Mouse (Mus musculus) T-helper 17 cell (primary cell): ENCODE measurements at regions not wholly inside any gene's neighbourhood (a gene's known extent, or its start where the extent isn't known, plus 50 kb on each side); places are given as distances from the start of the nearest gene placed in this dataset.

ENCODE experiments used
- in situ Hi-C, 2 experiments: fragments of 300-600 bp; cut with MboI, MseI; formaldehyde crosslinking; loops; 1 replicate in 1 of 2; 2 replicates in 1 of 2; pipeline ENCODE4 v1.15.1; 2025; ENCODE audit warnings: high pct_unique_total_duplicates in 2 of 2

GRCm38 (mm10) chr12:56275556-56276242 lies 70.0 kb downstream of the Mbip start:
- in situ Hi-C loops, result loop anchor here in 1 of 2 experiments (5.0 kb wide), 1 partner anchor 92 kb away; no protein-coding TSS in a partner anchor

DNA sequence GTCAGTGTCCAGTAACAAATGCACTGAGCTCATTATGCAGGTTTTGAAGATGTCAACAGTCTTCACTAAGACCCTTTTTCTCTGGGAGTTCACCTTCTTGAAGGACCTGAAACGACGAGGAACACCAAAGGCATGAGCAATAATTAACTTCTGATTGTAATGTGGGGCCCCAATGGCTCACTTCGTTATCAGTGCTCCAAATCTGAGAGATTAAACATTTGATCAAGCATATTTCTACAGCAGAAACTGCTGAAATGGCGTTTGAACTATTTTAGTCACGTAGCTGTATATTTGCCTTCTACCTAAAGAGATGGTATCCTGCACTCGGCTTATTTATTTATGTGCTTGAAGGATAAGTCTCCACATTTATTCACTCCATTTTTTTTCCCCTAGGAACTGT lies 80.6 kb downstream of the Mbip start:
- in situ Hi-C loops, result loop anchor here in 1 of 2 experiments (25.0 kb wide), 1 partner anchor 697 kb away; no protein-coding TSS in a partner anchor

DNA sequence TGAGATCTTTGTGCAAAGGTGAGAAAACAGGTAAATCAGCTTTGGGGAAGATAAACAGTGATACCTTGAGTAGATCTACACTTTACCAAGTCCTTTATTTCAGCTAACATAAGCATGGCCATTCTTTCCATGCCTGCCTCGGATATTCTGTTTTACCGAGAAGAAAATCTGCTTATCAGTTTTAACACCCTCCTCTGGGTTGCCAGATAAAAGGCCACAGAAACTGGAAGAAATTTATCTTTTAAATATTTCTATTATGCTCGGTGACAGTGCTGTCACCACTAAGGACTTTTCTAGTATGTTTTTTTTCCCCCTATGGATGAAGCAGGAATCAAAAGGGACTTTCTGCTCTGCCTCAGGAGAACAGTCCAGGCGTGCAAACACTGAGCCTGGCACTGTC lies 84.2 kb downstream of the Mbip start:
- in situ Hi-C loops, result loop anchor here (5.0 to 25.0 kb wide), 2 partner anchors 84 to 701 kb away; no protein-coding TSS in a partner anchor

DNA sequence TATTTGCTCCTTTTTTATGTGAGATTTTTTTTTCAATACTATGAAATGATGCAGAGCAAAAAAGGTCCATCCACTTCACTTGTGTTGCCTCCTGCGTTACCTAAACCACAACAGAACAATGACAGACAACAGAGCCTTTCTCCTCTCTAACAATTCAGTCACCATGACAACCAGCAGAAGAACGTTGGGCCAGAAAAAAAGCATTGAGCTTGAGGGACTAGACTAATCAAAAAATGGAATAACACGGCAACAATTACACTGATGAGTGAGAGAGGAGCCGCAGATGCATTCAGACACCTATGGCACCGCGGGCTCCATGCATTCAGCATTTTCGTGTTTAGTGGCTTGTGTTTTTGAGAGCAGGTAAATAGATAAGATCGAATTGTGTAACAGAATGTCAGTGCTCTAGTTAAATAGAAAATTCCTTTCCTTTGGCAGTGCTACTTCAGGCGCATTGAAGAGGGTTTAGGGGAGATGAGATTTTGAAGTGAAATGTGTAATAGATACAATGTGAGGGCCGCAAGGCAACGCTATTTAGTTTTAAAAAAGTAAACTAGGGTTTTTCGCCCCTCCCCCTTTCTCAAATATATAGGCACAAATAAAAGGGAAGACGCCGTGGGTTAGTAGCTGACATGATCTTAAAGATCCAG lies 87.2 kb downstream of the Mbip start:
- in situ Hi-C loops, result loop anchor here in 1 of 2 experiments (25.0 kb wide), 1 partner anchor 704 kb away; no protein-coding TSS in a partner anchor

- in situ Hi-C loops, result loop anchor here in 1 of 2 experiments (25.0 kb wide), 1 partner anchor 706 kb away; no protein-coding TSS in a partner anchor
Measured at GRCm38 (mm10) chr12:56256243-56256881, 89.3 kb downstream of the Mbip start.

- in situ Hi-C loops, result loop anchor here in 1 of 2 experiments (25.0 kb wide), 1 partner anchor 709 kb away; no protein-coding TSS in a partner anchor
Measured at GRCm38 (mm10) chr12:56252612-56253444, 92.9 kb downstream of the Mbip start.

DNA sequence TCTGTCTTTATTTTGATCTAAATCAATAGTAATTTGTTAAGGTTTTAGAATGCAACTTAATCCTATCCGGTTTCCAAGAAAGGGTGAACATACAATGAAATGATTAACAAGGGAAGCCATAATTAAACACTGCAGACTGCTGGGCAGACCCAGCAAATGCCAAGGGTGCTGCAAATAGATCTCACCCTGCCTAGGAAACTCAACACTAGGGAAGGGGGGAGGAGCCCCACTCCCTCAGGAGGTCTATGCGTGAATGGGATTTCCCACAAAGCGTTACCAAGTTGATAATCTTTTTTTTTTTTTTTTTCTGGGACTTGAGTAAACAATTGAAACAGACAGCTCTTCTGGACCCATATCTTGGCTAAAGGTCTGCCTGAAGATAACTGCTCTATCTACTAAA lies 95.4 kb downstream of the Mbip start:
- in situ Hi-C loops, result loop anchor here in 1 of 2 experiments (25.0 kb wide), 1 partner anchor 712 kb away; no protein-coding TSS in a partner anchor

DNA sequence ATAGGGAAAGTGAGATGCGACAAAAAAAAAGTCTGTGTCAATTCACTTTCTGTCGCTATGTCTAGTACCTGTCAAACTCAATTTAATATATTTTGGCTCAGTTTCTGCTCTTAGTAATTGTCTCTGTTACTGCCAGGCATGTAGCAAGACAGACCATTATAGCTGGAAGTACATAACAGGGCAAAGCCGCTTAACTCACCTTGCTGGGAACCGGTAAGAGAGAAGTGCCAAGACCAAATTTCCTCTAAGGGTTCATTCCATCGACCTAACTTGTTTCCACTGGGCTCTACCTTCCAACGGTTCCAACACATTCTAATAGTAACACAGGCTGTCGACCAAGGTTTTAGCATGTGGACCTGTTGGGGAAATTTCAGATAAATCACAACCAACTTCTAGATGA lies 99.3 kb downstream of the Mbip start:
- in situ Hi-C loops, result no loop called here

GRCm38 (mm10) chr12:56242803-56243202 lies 102.9 kb downstream of the Mbip start:
- in situ Hi-C loops, result no loop called here

DNA sequence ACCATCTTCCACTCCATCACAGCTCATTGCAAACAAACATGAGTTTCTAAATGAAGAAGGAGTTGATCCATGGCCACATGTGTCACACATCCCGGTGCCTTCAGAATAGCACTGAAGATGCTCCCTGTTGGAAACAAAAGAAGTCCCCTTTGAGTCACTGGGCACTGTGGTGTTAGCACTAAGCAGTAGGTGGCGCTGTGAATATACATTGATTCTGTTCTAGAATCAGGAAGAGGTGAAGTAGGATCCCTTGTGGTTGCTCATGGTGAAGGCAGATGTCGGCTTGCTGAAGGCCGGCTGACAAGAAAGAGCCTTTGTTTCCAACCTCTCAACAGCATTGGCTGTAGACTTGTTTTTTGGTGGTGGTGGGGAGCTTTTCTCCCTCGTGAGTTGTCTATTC lies 104.0 kb downstream of the Mbip start:
- in situ Hi-C loops, result no loop called here

GRCm38 (mm10) chr12:56240206-56240605 lies 105.5 kb downstream of the Mbip start:
- in situ Hi-C loops, result no loop called here

DNA sequence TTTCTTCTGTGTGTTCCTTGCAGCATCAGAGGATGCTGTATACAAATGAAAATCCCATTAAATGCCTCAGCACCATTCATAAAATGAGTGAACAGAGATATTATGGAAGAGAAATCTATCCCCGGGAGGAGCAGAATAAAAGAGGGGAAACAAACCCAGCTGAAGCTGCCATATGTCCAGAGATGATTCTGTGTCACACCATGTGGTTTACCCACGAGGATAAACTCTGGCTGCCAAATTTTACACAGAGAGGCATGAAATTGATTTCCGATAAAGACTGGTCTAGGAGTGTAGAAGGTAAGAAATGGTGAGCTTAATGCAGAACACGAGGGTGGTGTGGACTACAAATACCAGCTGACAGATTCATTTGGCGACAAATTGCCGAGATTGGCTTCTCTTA lies 111.1 kb downstream of the Mbip start:
- in situ Hi-C loops, result no loop called here

DNA sequence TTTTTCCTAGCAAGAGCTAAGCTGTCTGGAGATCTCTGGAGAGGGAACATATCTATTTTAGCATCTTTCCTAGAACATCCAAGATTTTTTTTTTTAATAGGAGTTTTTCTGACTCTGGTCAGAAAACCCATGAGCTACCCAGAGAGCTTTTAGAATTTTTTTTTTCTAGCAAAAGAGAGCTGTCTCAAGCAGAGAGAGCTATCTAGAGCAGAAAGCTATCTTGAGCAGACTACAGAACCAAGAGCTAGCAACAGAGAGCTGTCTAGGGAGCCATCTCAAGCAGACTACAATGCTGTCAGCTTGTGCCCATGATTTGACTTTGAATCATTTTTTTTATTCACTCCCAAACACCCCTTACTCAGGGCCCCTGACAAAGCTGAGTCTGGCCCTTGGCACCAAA lies 112.5 kb downstream of the Mbip start:
- in situ Hi-C loops, result no loop called here

DNA sequence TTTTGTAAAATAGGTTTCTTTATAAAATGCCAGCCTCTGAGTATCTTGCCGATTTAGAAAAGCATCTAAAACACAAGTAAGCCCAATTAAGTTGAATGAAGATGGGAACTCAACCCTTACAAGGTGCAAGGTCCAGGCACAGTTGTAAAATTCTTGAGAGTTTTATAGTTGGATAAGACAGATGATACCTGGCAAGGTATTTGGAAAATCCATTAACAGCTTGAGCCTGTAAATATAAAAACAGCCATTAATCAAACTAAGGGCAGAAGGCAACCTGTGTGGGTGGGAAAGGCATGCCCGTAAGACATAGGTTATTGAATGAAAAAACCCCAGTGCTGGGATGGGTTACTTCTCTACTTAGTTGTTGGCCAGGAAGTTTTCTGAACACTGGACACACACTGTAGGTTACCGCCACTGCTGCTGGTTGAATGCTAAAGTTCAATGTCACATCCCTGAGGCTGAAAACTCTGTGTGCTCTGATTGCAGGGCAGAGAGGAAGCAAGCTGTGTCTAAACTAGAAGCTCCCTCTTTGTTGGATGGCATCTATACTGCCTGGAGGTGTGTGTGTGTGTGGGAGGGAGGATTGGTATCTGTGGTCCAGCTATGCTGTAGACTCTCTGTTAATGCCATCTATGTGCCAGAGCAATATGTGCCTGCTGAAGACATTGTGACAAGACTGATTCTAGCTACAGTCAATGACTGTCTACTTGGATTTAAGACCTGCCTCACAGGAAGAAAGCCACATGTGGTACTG lies 121.4 kb downstream of the Mbip start:
- in situ Hi-C loops, result no loop called here

GRCm38 (mm10) chr12:56193524-56193923 lies 152.2 kb downstream of the Mbip start:
- in situ Hi-C loops, result loop anchor here in 1 of 2 experiments (25.0 kb wide), 1 partner anchor 656 kb away; no protein-coding TSS in a partner anchor

GRCm38 (mm10) chr12:56189562-56189961 lies 156.1 kb downstream of the Mbip start:
- in situ Hi-C loops, result loop anchor here in 1 of 2 experiments (25.0 kb wide), 1 partner anchor 652 kb away; no protein-coding TSS in a partner anchor

GRCm38 (mm10) chr12:56160736-56161135 lies 185.0 kb downstream of the Mbip start:
- in situ Hi-C loops, result no loop called here

GRCm38 (mm10) chr12:56144359-56144758 lies 201.3 kb downstream of the Mbip start:
- in situ Hi-C loops, result no loop called here

GRCm38 (mm10) chr12:56143789-56144188 lies 201.9 kb downstream of the Mbip start:
- in situ Hi-C loops, result no loop called here

- in situ Hi-C loops, result loop anchor here in 1 of 2 experiments (10.0 kb wide), 1 partner anchor 1580 kb away; no protein-coding TSS in a partner anchor
Measured at GRCm38 (mm10) chr12:56114446-56114845, 231.2 kb downstream of the Mbip start.
